Mouse (Mus musculus) heart, postnatal 0 days (tissue): ENCODE data around the gene Rtn4rl1. TPM values are rescaled to one million over a fixed set of nuclear protein-coding genes. Genes with fewer than 3 reads are reported as not detected.
A peak's percentile ranks its signal among the peaks of the same experiment; 100 is the strongest.

Experiments
- ATAC-seq: fragments of 200-750 bp; cut with Nextera tagmentation; 2 replicates; pipeline ENCODE4 v1.8.0; 2017; ENCODE audit warnings: low read depth, moderate number of reproducible peaks, moderate library complexity; ENCODE audit not compliant: insufficient read depth
- DNase-seq: peaks from one replicate; pipeline ENCODE4 v3.0.0-alpha.2; 2016; ENCODE audit warnings: low spot score
- H3K27ac ChIP-seq: fragments of 300-500 bp; sonication (generic); 2 replicates; pipeline ENCODE4 v1.5.1; 2014; ENCODE audit warnings: low read depth, mild to moderate bottlenecking
- H3K27me3 ChIP-seq: fragments of 300-500 bp; sonication (generic); 2 replicates; pipeline ENCODE4 v1.6.1; 2014; ENCODE audit warnings: low read length, mixed read lengths; ENCODE audit not compliant: control insufficient read depth, insufficient read depth
- H3K36me3 ChIP-seq: fragments of 300-500 bp; sonication (generic); replicated peaks from 2 replicates; pipeline ENCODE4 v1.6.1; 2014; ENCODE audit warnings: low read length, mixed read lengths; ENCODE audit not compliant: control insufficient read depth, insufficient read depth
- H3K4me1 ChIP-seq: fragments of 300-500 bp; sonication (generic); 2 replicates; pipeline ENCODE4 v1.6.1; 2014; ENCODE audit warnings: antibody characterized with exemption; ENCODE audit not compliant: control insufficient read depth, insufficient read depth
- H3K4me2 ChIP-seq: fragments of 300-500 bp; sonication (generic); 2 replicates; pipeline ENCODE4 v1.6.1; 2014; ENCODE audit warnings: low read depth, mild to moderate bottlenecking, low read length, moderate library complexity
- H3K4me3 ChIP-seq: fragments of 300-500 bp; sonication (generic); 2 replicates; pipeline ENCODE4 v1.5.1; 2014; ENCODE audit warnings: low read depth, low read length
- H3K9ac ChIP-seq: fragments of 300-500 bp; sonication (generic); replicated peaks from 2 replicates; pipeline ENCODE4 v1.6.1; 2014; ENCODE audit warnings: low read depth, low read length, mixed read lengths
- H3K9me3 ChIP-seq: fragments of 300-500 bp; sonication (generic); replicated peaks from 2 replicates; pipeline ENCODE4 v1.6.1; 2016; ENCODE audit warnings: low read length; ENCODE audit not compliant: control insufficient read depth
- CTCF ChIP-seq: IDR thresholded peaks from 2 replicates; pipeline ENCODE4 v1.5.1; 2016; ENCODE audit warnings: antibody characterized with exemption, control low read depth, low read depth
- EP300 ChIP-seq: IDR thresholded peaks from 2 replicates; pipeline ENCODE4 v1.6.1; 2016; ENCODE audit warnings: antibody characterized with exemption, low read depth
- WGBS: fragments of 180-500 bp; shearing (Covaris S2); extraction: QIAGEN DNeasy Blood & Tissue Kit; methylation state at CpG from one replicate; pipeline ENCODE4 v1.1.7; 2014; 5-methylcytosine and 5-hydroxymethylcytosine counted together
- polyA plus RNA-seq: library from polyadenylated mRNA; unstranded; fragments of >200 nt; fragmentation: Nextera tagmentation; extraction: Ambion mirVana; gene quantifications from 2 replicates; pipeline ENCODE4 v1.2.1, GENCODE M21; 2015
- total RNA-seq: library from RNA; depleted of rRNA; stranded (reverse); fragments of >200 nt; gene quantifications from 2 replicates; pipeline ENCODE4 v1.2.3, GENCODE M21; 2014; ENCODE audit warnings: low replicate concordance; rRNA removed

The Rtn4rl1 gene
- total RNA-seq (6.0 and 19.7 TPM in 2 replicates), polyA plus RNA-seq (12.2 and 12.8 TPM in 2 replicates)

GRCm38 (mm10) chr11:75193256-75194071 is at the start of gene Rtn4rl1:
TSS of gene Rtn4rl1 (plus strand) at chr11:75193783.
- H3K4me2 ChIP-seq: peak within 1 kb of the TSS; percentile 86
- DNase-seq (peak; percentile 83), ATAC-seq (peak; percentile 60)
- H3K4me1 ChIP-seq: peaks cover 7% of the 10 kb centered on the region; the same call in 1 of the 2 replicates
- H3K27me3 ChIP-seq: peaks cover 10% of the 10 kb centered on the region
- no peaks in the 10 kb centered on the region for H3K36me3 ChIP-seq
- H3K4me3 ChIP-seq: peak within 1 kb of the TSS; percentile 72
- peak within 1 kb of the TSS; percentile 92 for H3K27ac ChIP-seq
- H3K9ac ChIP-seq: peak within 1 kb of the TSS; percentile 69
- WGBS: under 1% methylated on average over 74 of the region's 84 CpGs
- no peak; the same call in 1 of the 2 replicates for TF ChIP-seq EP300
- TF ChIP-seq CTCF: no peak
- H3K9me3 ChIP-seq: no peaks in the 10 kb centered on the region

GRCm38 (mm10) chr11:75145841-75146240 is 47.7 kb upstream of the Rtn4rl1 start:
- TF ChIP-seq EP300 (no peak), CTCF (no peak)
- Histone ChIP-seq H3K9me3 (no peaks in the 10 kb centered on the region), H3K9ac (no peak overlapping the region), H3K36me3 (peaks cover 42% of the 10 kb centered on the region), H3K27me3 (no peaks in the 10 kb centered on the region), H3K27ac (no peak overlapping the region), H3K4me2 (no peak overlapping the region), H3K4me1 (peaks cover 24% of the 10 kb centered on the region), H3K4me3 (no peak overlapping the region)
- 70% methylated on average over 2 of the region's 2 CpGs for WGBS
- ATAC-seq (no peak), DNase-seq (no peak)

GRCm38 (mm10) chr11:75147106-75147845 is 46.3 kb upstream of the Rtn4rl1 start:
- peaks cover 38% of the 10 kb centered on the region for H3K36me3 ChIP-seq

GRCm38 (mm10) chr11:75147846-75148168 is 45.8 kb upstream of the Rtn4rl1 start:
- Histone ChIP-seq H3K27ac (peak overlapping the region; percentile 87), H3K4me2 (no peak overlapping the region), H3K9me3 (no peaks in the 10 kb centered on the region), H3K4me3 (no peak overlapping the region), H3K4me1 (peaks cover 24% of the 10 kb centered on the region), H3K27me3 (no peaks in the 10 kb centered on the region), H3K36me3 (peaks cover 32% of the 10 kb centered on the region), H3K9ac (no peak overlapping the region)
- WGBS: 28% methylated on average over 3 of the region's 3 CpGs
- ATAC-seq (peak; percentile 77), DNase-seq (peak; percentile 69)
- TF ChIP-seq CTCF (no peak; the same call in 1 of the 2 replicates), EP300 (no peak)

More at GRCm38 (mm10) chr11:75147106-75147845, 46.3 kb upstream of the Rtn4rl1 start:
- H3K9me3 ChIP-seq: no peaks in the 10 kb centered on the region
- H3K4me1 ChIP-seq: peaks cover 24% of the 10 kb centered on the region
- 0 out of 2 replicates have a peak overlapping the region, but pooled peaks have one; percentile 2 for H3K9ac ChIP-seq
- WGBS: 18% methylated on average over 11 of the region's 11 CpGs
- H3K4me3 ChIP-seq: no peak overlapping the region
- H3K27ac ChIP-seq: peak overlapping the region; percentile 87
- TF ChIP-seq CTCF (no peak), EP300 (no peak)
- no peaks in the 10 kb centered on the region for H3K27me3 ChIP-seq
- no peak for DNase-seq
- H3K4me2 ChIP-seq: no peak overlapping the region
- 0 out of 2 replicates have a peak, but pooled peaks have one; percentile 44 for ATAC-seq

- TF ChIP-seq CTCF (no peak), EP300 (no peak)
- Histone ChIP-seq H3K9ac (no peak overlapping the region), H3K27me3 (no peaks in the 10 kb centered on the region), H3K4me1 (peaks cover 24% of the 10 kb centered on the region), H3K27ac (peak overlapping the region; percentile 87), H3K4me3 (no peak overlapping the region), H3K4me2 (no peak overlapping the region), H3K36me3 (peaks cover 30% of the 10 kb centered on the region), H3K9me3 (no peaks in the 10 kb centered on the region)
- DNase-seq: no peak
- ATAC-seq: peak; percentile 58
- WGBS: 75% methylated on average over 10 of the region's 11 CpGs
These were observed 45.1 kb upstream of the Rtn4rl1 start for GRCm38 (mm10) chr11:75148332-75149035.
